Comparison of ENCODE assay signal across 8 mouse cellular contexts in the genomic region with DNA sequence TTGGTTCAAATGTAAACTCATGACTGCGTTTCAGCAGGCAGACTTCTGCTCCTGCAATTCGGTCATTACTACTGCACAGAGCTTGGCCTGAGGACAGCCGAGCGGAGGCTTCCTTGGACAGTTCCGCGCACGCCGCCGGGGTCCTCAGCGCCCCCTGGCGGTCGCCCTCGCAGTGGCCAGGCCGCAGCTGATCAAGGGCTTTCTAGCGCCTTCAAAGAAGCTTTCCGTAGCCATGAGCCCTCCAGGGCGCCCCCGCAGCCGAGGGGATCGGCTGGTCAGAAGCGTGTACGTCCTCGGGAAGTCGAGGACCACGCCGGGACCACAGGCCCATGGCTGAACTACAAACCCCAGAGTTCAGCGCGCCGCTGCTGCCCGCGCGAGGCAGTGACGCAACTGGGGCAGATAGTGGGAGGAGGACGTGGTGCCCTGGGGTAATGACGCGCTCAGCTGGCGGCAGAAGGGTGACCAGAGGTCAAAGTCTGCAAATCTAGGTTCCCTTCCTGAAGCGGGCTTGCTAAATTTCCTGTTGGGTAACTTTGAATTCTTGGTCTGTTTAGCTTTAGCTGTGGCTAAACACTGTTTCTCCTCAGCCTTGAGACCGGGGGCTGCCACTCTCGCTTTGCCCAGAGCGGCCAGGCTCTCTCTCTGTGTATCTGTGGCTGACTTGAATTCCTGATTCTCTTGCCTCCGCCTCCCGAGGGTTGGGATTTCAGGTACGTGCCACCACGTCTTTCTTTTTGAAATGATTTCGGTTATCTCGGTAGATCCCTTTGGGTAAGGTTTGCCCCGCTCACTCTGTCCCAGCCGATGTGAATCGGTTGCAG. TPM values are rescaled to one million over a fixed set of nuclear protein-coding genes. Genes with fewer than 3 reads are reported as not detected.
DNase-seq lines count a peak whose midpoint lies in the region; ATAC-seq and TF ChIP-seq lines count a peak whose summit lies in the region.

No protein-coding gene starts in this region.

- H3K36me3 ChIP-seq in heart, embryonic 11.5 days (ENCODE audit: control insufficient read depth, insufficient read depth, low read length), result peaks cover 6% of the 10 kb centered on the region; the same call in 1 of the 2 replicates
- H3K36me3 ChIP-seq in kidney, embryonic 15.5 days, result peaks cover 19% of the 10 kb centered on the region

- 1% methylated on average over 50 of the region's 50 CpGs for WGBS in heart, embryonic 11.5 days (ENCODE audit: insufficient replicate concordance)
- 1% methylated on average over 50 of the region's 50 CpGs for WGBS in kidney, embryonic 15.5 days

- peak overlapping the region; percentile 86 for H3K27ac ChIP-seq in heart, embryonic 11.5 days (ENCODE audit: low read depth, low read length)
- H3K27ac ChIP-seq in kidney, embryonic 15.5 days, result peak overlapping the region; percentile 90

- DNase-seq in CD4-positive helper T cell, adult 2 months (ENCODE audit: low read depth, low spot score), result peak; percentile 93
- DNase-seq in brain, embryonic 14.5 days (ENCODE audit: low read depth), result peak; percentile 98
- peak; percentile 96 for DNase-seq in liver
- DNase-seq in monocyte, adult 2 months (ENCODE audit: low read depth in 1 of 2, low spot score in 2 of 2), result peak; percentile 94 to 95
- DNase-seq in spleen, postnatal 14 days (ENCODE audit: low spot score in 2 of 2), result peak; percentile 85 to 94

- H3K9me3 ChIP-seq in heart, embryonic 11.5 days (replicated peaks; ENCODE audit: control insufficient read depth, low read length), result no peaks in the 10 kb centered on the region
- no peaks in the 10 kb centered on the region for H3K9me3 ChIP-seq in kidney, embryonic 15.5 days (replicated peaks)

- H3K9ac ChIP-seq in heart, embryonic 11.5 days (ENCODE audit: low read depth, low read length), result peak overlapping the region; percentile 88
- H3K9ac ChIP-seq in kidney, embryonic 15.5 days, result peak overlapping the region; percentile 41

- H3K4me1 ChIP-seq in heart, embryonic 11.5 days (ENCODE audit: control insufficient read depth, insufficient read depth, low read length), result peaks cover 13% of the 10 kb centered on the region; the same call in 1 of the 2 replicates
- H3K4me1 ChIP-seq in kidney, embryonic 15.5 days, result peaks cover 21% of the 10 kb centered on the region

- TF ChIP-seq POLR2A in brain, embryonic 14.5 days (IDR thresholded peaks at IDR 0.05; ENCODE audit: borderline replicate concordance, extremely low read depth, insufficient read depth, insufficient read length, poor library complexity, severe bottlenecking), result peak; percentile 45; the same call in 1 of the 2 replicates

- H3K27me3 ChIP-seq in heart, embryonic 11.5 days (ENCODE audit: control insufficient read depth, insufficient read depth, low read length), result no peaks in the 10 kb centered on the region
- no peaks in the 10 kb centered on the region for H3K27me3 ChIP-seq in kidney, embryonic 15.5 days

- TF ChIP-seq CTCF in brain, embryonic 14.5 days (IDR thresholded peaks at IDR 0.05; ENCODE audit: borderline replicate concordance, extremely low read depth, insufficient read depth, insufficient read length), result peak; percentile 99

- H3K4me3 ChIP-seq in heart, embryonic 11.5 days (ENCODE audit: low read depth, low read length), result peak overlapping the region; percentile 70
- H3K4me3 ChIP-seq in kidney, embryonic 15.5 days (replicated peaks), result peak overlapping the region; percentile 57

- peak overlapping the region; percentile 73 for H3K4me2 ChIP-seq in heart, embryonic 11.5 days
- H3K4me2 ChIP-seq in kidney, embryonic 15.5 days, result peak overlapping the region; percentile 54

- peak; percentile 76 for ATAC-seq in erythroblast, adult 5-6 weeks (replicated peaks; ENCODE audit: low FRiP score, poor library complexity, severe bottlenecking)
- peak; percentile 93 for ATAC-seq in heart, embryonic 11.5 days (replicated peaks; ENCODE audit: insufficient number of reproducible peaks, low FRiP score, low TSS enrichment)
- peak; percentile 97 for ATAC-seq in kidney, embryonic 15.5 days (replicated peaks; ENCODE audit: low FRiP score)

RNA-seq across cellular contexts. Expression of gene Ap5s1, which starts 3.3 kb away (rescaled TPM):
- polyA plus RNA-seq in brain, embryonic 14.5 days (2012; rRNA removed), result 34.9 and 45.3 TPM in 2 replicates
- 18.2 and 36.5 TPM in 2 replicates for total RNA-seq in erythroblast, adult 5-6 weeks (2015; ENCODE audit: low replicate concordance)
- 18.7 and 21.0 TPM in 2 replicates for total RNA-seq in erythroblast, adult 5-6 weeks (2017; ENCODE audit: low replicate concordance)
- polyA plus RNA-seq in heart, embryonic 11.5 days (2014; fragmentation: Nextera tagmentation; extraction: Ambion mirVana), result 30.3 and 31.2 TPM in 2 replicates
- polyA plus RNA-seq in kidney, embryonic 15.5 days (2015; fragmentation: Nextera tagmentation; extraction: Ambion mirVana), result 25.6 TPM in 2 replicates

RNA-seq across cellular contexts. Expression of gene Spef1, which starts 23.1 kb away (rescaled TPM):
- 35.4 and 36.4 TPM in 2 replicates for polyA plus RNA-seq in brain, embryonic 14.5 days (2012; rRNA removed)
- 0.63 TPM in 1 of 2 replicates, not detected in the other for total RNA-seq in erythroblast, adult 5-6 weeks (2015; ENCODE audit: low replicate concordance)
- total RNA-seq in erythroblast, adult 5-6 weeks (2017; ENCODE audit: low replicate concordance), result 3.1 and 4.2 TPM in 2 replicates
- polyA plus RNA-seq in heart, embryonic 11.5 days (2014; fragmentation: Nextera tagmentation; extraction: Ambion mirVana), result 1.2 and 1.7 TPM in 2 replicates
- polyA plus RNA-seq in kidney, embryonic 15.5 days (2015; fragmentation: Nextera tagmentation; extraction: Ambion mirVana), result 3.2 and 3.6 TPM in 2 replicates

RNA-seq across cellular contexts. Expression of gene Cdc25b, which starts 23.4 kb away (rescaled TPM):
- 41.4 and 54.8 TPM in 2 replicates for polyA plus RNA-seq in brain, embryonic 14.5 days (2012; rRNA removed)
- total RNA-seq in erythroblast, adult 5-6 weeks (2015; ENCODE audit: low replicate concordance), result 160 and 210 TPM in 2 replicates
- total RNA-seq in erythroblast, adult 5-6 weeks (2017; ENCODE audit: low replicate concordance), result 363 and 459 TPM in 2 replicates
- polyA plus RNA-seq in heart, embryonic 11.5 days (2014; fragmentation: Nextera tagmentation; extraction: Ambion mirVana), result 41.1 and 41.8 TPM in 2 replicates
- polyA plus RNA-seq in kidney, embryonic 15.5 days (2015; fragmentation: Nextera tagmentation; extraction: Ambion mirVana), result 62.1 and 71.5 TPM in 2 replicates

RNA-seq across cellular contexts. Expression of gene Mavs, which starts 23.7 kb away (rescaled TPM):
- polyA plus RNA-seq in brain, embryonic 14.5 days (2012; rRNA removed), result 9.3 and 10.4 TPM in 2 replicates
- total RNA-seq in erythroblast, adult 5-6 weeks (2015; ENCODE audit: low replicate concordance), result 24.6 and 32.8 TPM in 2 replicates
- total RNA-seq in erythroblast, adult 5-6 weeks (2017; ENCODE audit: low replicate concordance), result 20.9 and 22.6 TPM in 2 replicates
- polyA plus RNA-seq in heart, embryonic 11.5 days (2014; fragmentation: Nextera tagmentation; extraction: Ambion mirVana), result 15.2 and 18.5 TPM in 2 replicates
- 27.8 and 30.2 TPM in 2 replicates for polyA plus RNA-seq in kidney, embryonic 15.5 days (2015; fragmentation: Nextera tagmentation; extraction: Ambion mirVana)

RNA-seq across cellular contexts. Expression of gene Cenpb, which starts 30.3 kb away (rescaled TPM):
- polyA plus RNA-seq in brain, embryonic 14.5 days (2012; rRNA removed), result 71.2 and 89.3 TPM in 2 replicates
- 0.96 and 3.8 TPM in 2 replicates for total RNA-seq in erythroblast, adult 5-6 weeks (2015; ENCODE audit: low replicate concordance)
- 6.4 and 7.7 TPM in 2 replicates for total RNA-seq in erythroblast, adult 5-6 weeks (2017; ENCODE audit: low replicate concordance)
- 4.1 and 4.6 TPM in 2 replicates for polyA plus RNA-seq in heart, embryonic 11.5 days (2014; fragmentation: Nextera tagmentation; extraction: Ambion mirVana)
- 10.6 and 10.8 TPM in 2 replicates for polyA plus RNA-seq in kidney, embryonic 15.5 days (2015; fragmentation: Nextera tagmentation; extraction: Ambion mirVana)

Comparison
In these comparisons a context has a peak if more than half of its experiments do, and no peak if none do; other contexts are left out.
1. Peak in every context shown above with its lines: DNase-seq, ATAC-seq, H3K4me3 ChIP-seq and H3K27ac ChIP-seq.